Mouse (Mus musculus) erythroblast, embryonic 14.5 days (primary cell): ENCODE results near the gene Paics.

ENCODE experiments used
- GATA1 ChIP-seq: IDR thresholded peaks from 2 replicates; pipeline ENCODE4 v1.6.1; 2012; ENCODE audit warnings: low read length, inconsistent platforms, mixed read lengths
- TAL1 ChIP-seq: IDR thresholded peaks from 3 replicates; pipeline ENCODE4 v1.6.1; 2012; ENCODE audit warnings: low read length, inconsistent platforms, mixed read lengths

GRCm38 (mm10) chr5:76973488-76973887 lies 22.4 kb downstream of the Paics start:
- no peak for TF ChIP-seq TAL1
- no peak for TF ChIP-seq GATA1
